Mouse (Mus musculus) E14TG2a.4 (cell line): ENCODE measurements around the gene Trappc10.

ENCODE experiments used
- CTCF ChIP-seq: conservative IDR thresholded peaks from 2 replicates; pipeline ENCODE4 v1.5.1; 2014; ENCODE audit warnings: low read length
- NANOG ChIP-seq: IDR thresholded peaks from 2 replicates; pipeline ENCODE4 v1.6.1; 2014; ENCODE audit warnings: borderline replicate concordance, low read length, mixed read lengths

DNA sequence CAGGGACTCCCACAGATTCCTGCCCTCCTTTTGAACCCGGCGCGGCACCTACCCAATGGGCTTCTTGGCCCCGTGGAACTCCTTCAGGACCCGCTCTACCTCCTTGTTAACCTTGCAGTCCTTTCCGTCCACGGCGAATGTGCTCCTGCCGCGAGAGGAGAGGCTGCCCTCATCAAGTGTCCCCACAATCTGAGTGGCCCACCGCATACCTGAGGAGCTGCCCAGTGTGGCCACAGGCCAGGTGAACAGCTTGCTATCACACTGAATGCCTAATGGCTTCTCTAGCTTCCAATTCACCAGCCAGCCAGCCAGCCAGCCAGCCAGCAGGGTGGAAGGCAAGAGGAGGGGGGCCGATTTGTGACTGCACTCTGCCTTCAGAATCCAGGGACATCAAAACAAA lies 79.7 kb downstream of the Trappc10 start:
- TF ChIP-seq CTCF (no peak), NANOG (no peak)
